Mouse (Mus musculus) embryonic fibroblast, embryonic 13.5 days (primary cell): ENCODE data around the gene Gm26727.

Experiments used
- CTCF ChIP-seq: IDR thresholded peaks from 2 replicates; pipeline ENCODE4 v1.5.1; 2011; ENCODE audit warnings: mild to moderate bottlenecking, control low read depth, low read length, moderate library complexity, borderline replicate concordance; ENCODE audit not compliant: insufficient read depth
- POLR2A ChIP-seq: IDR thresholded peaks from 2 replicates; pipeline ENCODE4 v1.6.1; 2011; ENCODE audit warnings: low read depth, mild to moderate bottlenecking, control low read depth, low read length, moderate library complexity

- TF ChIP-seq CTCF (no peak), POLR2A (no peak)
Observed at GRCm38 (mm10) chr2:67438309-67438708, 5.3 kb upstream of the Gm26727 start.
